Mouse (Mus musculus): ENCODE data around the gene Srsf7. TPM values are rescaled to one million over a fixed set of nuclear protein-coding genes. Genes with fewer than 3 reads are reported as not detected.
"Not testable (repeated sequence)": the region's sequence is repeated elsewhere in the genome, so short reads cannot be mapped to it uniquely, and the experiment has no call there.

The Srsf7 gene
- total RNA-seq, 1 experiment, result 361 TPM

- no peak overlapping the region for H3K9ac ChIP-seq (ENCODE audit: insufficient read depth, low read depth, low read length, poor library complexity, severe bottlenecking)
- no peaks in the 10 kb centered on the region for H3K36me3 ChIP-seq (ENCODE audit: control insufficient read depth, insufficient read depth, low read length, poor library complexity, severe bottlenecking)
- H3K9me3 ChIP-seq (ENCODE audit: control insufficient read depth, insufficient read depth, low read depth, low read length), result no peaks in the 10 kb centered on the region
- in situ Hi-C loops (cut with MboI; ENCODE audit: low sequenced_read_pairs in 2 of 2, unreplicated experiment in 2 of 2), result no loop called here
- no peak overlapping the region for H3K27ac ChIP-seq (ENCODE audit: insufficient read depth, low read depth, low read length, poor library complexity, severe bottlenecking)
- H3K4me3 ChIP-seq (ENCODE audit: insufficient read depth in 1 of 2, low read depth in 1 of 2, low read length in 2 of 2, poor library complexity in 1 of 2, severe bottlenecking in 1 of 2), result no peak overlapping the region
- TF ChIP-seq MAFK (IDR thresholded peaks at IDR 0.05; ENCODE audit: insufficient read depth, low read depth, low read length) (no peak), CHD2 (IDR thresholded peaks at IDR 0.05; ENCODE audit: low read depth, low read length) (no peak), ZC3H11A (IDR thresholded peaks at IDR 0.05; ENCODE audit: borderline replicate concordance, low read depth, low read length) (no peak), HCFC1 (IDR thresholded peaks at IDR 0.05; ENCODE audit: borderline replicate concordance, insufficient read depth, low read length) (no peak), ZNF384 (IDR thresholded peaks at IDR 0.05; ENCODE audit: low read depth, low read length) (no peak)
- no peaks in the 10 kb centered on the region for H3K4me1 ChIP-seq (ENCODE audit: control insufficient read depth in 2 of 2, insufficient read depth in 2 of 2, low read length in 2 of 2, poor library complexity in 1 of 2)
- no peak for DNase-seq (ENCODE audit: low read depth, low spot score)
Measured at GRCm38 (mm10) chr17:80220131-80220530, 13.0 kb upstream of the Srsf7 start.

GRCm38 (mm10) chr17:80213998-80214397 lies 6.9 kb upstream of the Srsf7 start:
- DNase-seq (ENCODE audit: low read depth, low spot score); H3K9ac ChIP-seq (ENCODE audit: insufficient read depth, low read depth, low read length, poor library complexity, severe bottlenecking): not testable (repeated sequence)

GRCm38 (mm10) chr17:80206301-80206670 lies 821 bp downstream of the Srsf7 start:
- peak overlapping the region; percentile 98 for H3K9ac ChIP-seq (ENCODE audit: insufficient read depth, low read depth, low read length, poor library complexity, severe bottlenecking)
- peak overlapping the region; percentile 93 for H3K27ac ChIP-seq (ENCODE audit: insufficient read depth, low read depth, low read length, poor library complexity, severe bottlenecking)
- H3K4me3 ChIP-seq (ENCODE audit: insufficient read depth in 1 of 2, low read depth in 1 of 2, low read length in 2 of 2, poor library complexity in 1 of 2, severe bottlenecking in 1 of 2), result peak overlapping the region; percentile 73 to 95
- peaks cover 25% of the 10 kb centered on the region for H3K36me3 ChIP-seq (ENCODE audit: control insufficient read depth, insufficient read depth, low read length, poor library complexity, severe bottlenecking)
- no peak for DNase-seq (ENCODE audit: low read depth, low spot score)
- in situ Hi-C loops (cut with MboI; ENCODE audit: low sequenced_read_pairs in 2 of 2, unreplicated experiment in 2 of 2), result no loop called here
- no peaks in the 10 kb centered on the region for H3K9me3 ChIP-seq (ENCODE audit: control insufficient read depth, insufficient read depth, low read depth, low read length)
- TF ChIP-seq ZNF384 (IDR thresholded peaks at IDR 0.05; ENCODE audit: low read depth, low read length) (0 out of 2 replicates have a peak, but pooled peaks have one; percentile 32), MAFK (IDR thresholded peaks at IDR 0.05; ENCODE audit: insufficient read depth, low read depth, low read length) (no peak), CHD2 (IDR thresholded peaks at IDR 0.05; ENCODE audit: low read depth, low read length) (no peak), ZC3H11A (IDR thresholded peaks at IDR 0.05; ENCODE audit: borderline replicate concordance, low read depth, low read length) (no peak), HCFC1 (IDR thresholded peaks at IDR 0.05; ENCODE audit: borderline replicate concordance, insufficient read depth, low read length) (no peak)
- H3K4me1 ChIP-seq (ENCODE audit: control insufficient read depth in 2 of 2, insufficient read depth in 2 of 2, low read length in 2 of 2, poor library complexity in 1 of 2), result 0 out of 4 replicates have a peak, but pooled peaks cover 0 to 3% of the 10 kb centered on the region in 2 experiments

More at GRCm38 (mm10) chr17:80213998-80214397, 6.9 kb upstream of the Srsf7 start:
- H3K4me3 ChIP-seq (ENCODE audit: insufficient read depth in 1 of 2, low read depth in 1 of 2, low read length in 2 of 2, poor library complexity in 1 of 2, severe bottlenecking in 1 of 2); in situ Hi-C loops (cut with MboI; ENCODE audit: low sequenced_read_pairs in 2 of 2, unreplicated experiment in 2 of 2); H3K27ac ChIP-seq (ENCODE audit: insufficient read depth, low read depth, low read length, poor library complexity, severe bottlenecking); H3K4me1 ChIP-seq (ENCODE audit: control insufficient read depth in 2 of 2, insufficient read depth in 2 of 2, low read length in 2 of 2, poor library complexity in 1 of 2); H3K9me3 ChIP-seq (ENCODE audit: control insufficient read depth, insufficient read depth, low read depth, low read length); H3K36me3 ChIP-seq (ENCODE audit: control insufficient read depth, insufficient read depth, low read length, poor library complexity, severe bottlenecking): not testable (repeated sequence)

GRCm38 (mm10) chr17:80205657-80206056 lies 1.4 kb downstream of the Srsf7 start:
- in situ Hi-C loops (cut with MboI; ENCODE audit: low sequenced_read_pairs in 2 of 2, unreplicated experiment in 2 of 2), result no loop called here
- no peaks in the 10 kb centered on the region for H3K9me3 ChIP-seq (ENCODE audit: control insufficient read depth, insufficient read depth, low read depth, low read length)
- peak overlapping the region; percentile 98; the same call in 1 of the 2 replicates for H3K9ac ChIP-seq (ENCODE audit: insufficient read depth, low read depth, low read length, poor library complexity, severe bottlenecking)
- H3K27ac ChIP-seq (ENCODE audit: insufficient read depth, low read depth, low read length, poor library complexity, severe bottlenecking), result no peak overlapping the region
- H3K4me1 ChIP-seq (ENCODE audit: control insufficient read depth in 2 of 2, insufficient read depth in 2 of 2, low read length in 2 of 2, poor library complexity in 1 of 2), result 0 out of 4 replicates have a peak, but pooled peaks cover 0 to 3% of the 10 kb centered on the region in 2 experiments
- TF ChIP-seq CHD2 (IDR thresholded peaks at IDR 0.05; ENCODE audit: low read depth, low read length) (no peak), MAFK (IDR thresholded peaks at IDR 0.05; ENCODE audit: insufficient read depth, low read depth, low read length) (no peak), ZC3H11A (IDR thresholded peaks at IDR 0.05; ENCODE audit: borderline replicate concordance, low read depth, low read length) (no peak), ZNF384 (IDR thresholded peaks at IDR 0.05; ENCODE audit: low read depth, low read length) (no peak)
- H3K36me3 ChIP-seq (ENCODE audit: control insufficient read depth, insufficient read depth, low read length, poor library complexity, severe bottlenecking), result peaks cover 25% of the 10 kb centered on the region
- DNase-seq (ENCODE audit: low read depth, low spot score), result no peak
- peak overlapping the region; percentile 73 to 95 for H3K4me3 ChIP-seq (ENCODE audit: insufficient read depth in 1 of 2, low read depth in 1 of 2, low read length in 2 of 2, poor library complexity in 1 of 2, severe bottlenecking in 1 of 2)

GRCm38 (mm10) chr17:80199160-80199778 lies 7.8 kb downstream of the Srsf7 start:
- Histone ChIP-seq H3K9me3 (ENCODE audit: control insufficient read depth, insufficient read depth, low read depth, low read length) (no peaks in the 10 kb centered on the region), H3K36me3 (ENCODE audit: control insufficient read depth, insufficient read depth, low read length, poor library complexity, severe bottlenecking) (peaks cover 15% of the 10 kb centered on the region), H3K27ac (ENCODE audit: insufficient read depth, low read depth, low read length, poor library complexity, severe bottlenecking) (no peak overlapping the region), H3K4me1 (ENCODE audit: control insufficient read depth in 2 of 2, insufficient read depth in 2 of 2, low read length in 2 of 2, poor library complexity in 1 of 2) (no peaks in the 10 kb centered on the region), H3K4me3 (ENCODE audit: insufficient read depth in 1 of 2, low read depth in 1 of 2, low read length in 2 of 2, poor library complexity in 1 of 2, severe bottlenecking in 1 of 2) (no peak overlapping the region), H3K9ac (ENCODE audit: insufficient read depth, low read depth, low read length, poor library complexity, severe bottlenecking) (no peak overlapping the region)
- in situ Hi-C loops (cut with MboI; ENCODE audit: low sequenced_read_pairs in 2 of 2, unreplicated experiment in 2 of 2), result no loop called here
- no peak; the same call in 1 of the 2 replicates for TF ChIP-seq CHD2 (IDR thresholded peaks at IDR 0.05; ENCODE audit: low read depth, low read length)
- no peak for TF ChIP-seq ZC3H11A (IDR thresholded peaks at IDR 0.05; ENCODE audit: borderline replicate concordance, low read depth, low read length)
- TF ChIP-seq ZNF384 (IDR thresholded peaks at IDR 0.05; ENCODE audit: low read depth, low read length), result no peak
- no peak for TF ChIP-seq MAFK (IDR thresholded peaks at IDR 0.05; ENCODE audit: insufficient read depth, low read depth, low read length)
- TF ChIP-seq HCFC1 (IDR thresholded peaks at IDR 0.05; ENCODE audit: borderline replicate concordance, insufficient read depth, low read length), result no peak
- DNase-seq (ENCODE audit: low read depth, low spot score), result no peak
